Mouse (Mus musculus) right cerebral cortex, postnatal 25 days (tissue): Measurements from ENCODE around the gene Rhou.

Experiments used
- DNase-seq: peaks from one replicate; pipeline ENCODE4 v3.0.0; 2022

Rhou gene

GRCm38 (mm10) chr8:123651390-123652098 is 2.2 kb upstream of the Rhou start:
- DNase-seq: no peak

GRCm38 (mm10) chr8:123652641-123653040 is 1.1 kb upstream of the Rhou start:
- DNase-seq: no peak

GRCm38 (mm10) chr8:123653994-123654569 is 353 bp downstream of the Rhou start:
- DNase-seq: peak; percentile 64

DNA sequence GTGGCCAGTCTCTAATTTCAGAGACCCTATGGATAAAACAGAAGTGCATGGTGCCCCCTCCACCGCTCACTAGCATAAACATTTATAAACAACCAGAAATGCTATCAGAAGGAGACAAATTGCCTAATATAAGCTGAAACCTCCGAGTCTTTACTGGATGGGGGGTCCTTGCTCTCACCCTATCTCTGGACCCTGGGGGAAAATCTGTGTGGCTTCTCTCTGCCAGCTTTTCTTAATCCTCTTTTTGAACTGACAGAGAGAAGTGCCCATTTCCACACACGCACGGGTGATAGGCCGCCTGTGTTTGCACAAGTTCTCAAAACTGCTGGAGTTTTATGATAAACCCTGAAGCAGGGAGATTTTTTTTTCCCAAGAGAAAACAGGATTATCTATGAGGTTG is 1.0 kb downstream of the Rhou start:
- no peak for DNase-seq

- DNase-seq: no peak
Observed at GRCm38 (mm10) chr8:123655351-123655779, 1.6 kb downstream of the Rhou start.

GRCm38 (mm10) chr8:123657826-123658225 is 4.1 kb downstream of the Rhou start:
- no peak for DNase-seq

GRCm38 (mm10) chr8:123659469-123660057 is 5.8 kb downstream of the Rhou start:
- no peak for DNase-seq

GRCm38 (mm10) chr8:123661515-123661914 is 7.8 kb downstream of the Rhou start:
- no peak for DNase-seq

DNA sequence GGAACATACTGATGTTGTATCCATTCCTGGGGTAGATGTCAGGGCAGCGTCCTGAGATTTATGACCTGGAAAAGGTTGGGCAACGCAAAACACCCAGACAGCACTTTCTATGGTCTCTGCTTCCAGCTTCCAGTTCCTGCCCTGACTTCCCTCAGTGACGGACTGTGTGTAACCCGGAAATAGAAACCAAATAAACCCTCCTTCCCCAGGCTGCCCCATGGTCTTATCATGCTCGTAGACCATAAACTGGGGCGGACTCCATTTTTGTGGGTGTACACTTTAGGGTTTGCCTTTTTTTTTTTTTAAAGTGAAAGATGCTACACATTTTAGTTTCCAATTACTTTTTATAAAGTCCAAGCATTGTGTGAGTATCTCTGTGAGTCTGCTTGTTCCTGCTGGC is 11.9 kb downstream of the Rhou start:
- DNase-seq: no peak

GRCm38 (mm10) chr8:123666832-123667231 is 13.1 kb downstream of the Rhou start:
- DNase-seq: no peak

DNA sequence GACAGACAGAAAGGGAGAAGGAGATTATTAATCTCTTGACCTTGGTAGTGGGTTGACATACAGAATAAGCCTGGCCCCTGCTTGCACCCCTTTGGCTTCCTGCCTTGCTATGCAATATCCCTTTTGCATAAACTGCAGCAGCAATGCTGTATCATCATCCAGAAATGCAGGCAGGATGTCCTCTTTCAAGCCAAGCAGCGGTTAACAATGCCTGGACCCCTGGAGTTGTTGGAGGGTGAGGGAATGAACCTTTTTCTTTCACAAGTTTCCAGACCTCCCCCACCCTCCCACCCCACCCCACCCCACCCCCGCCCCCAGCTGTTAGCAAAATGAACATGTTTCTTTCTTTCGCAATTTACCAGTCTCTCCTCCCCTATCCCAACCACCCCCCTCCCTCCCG is 15.0 kb downstream of the Rhou start:
- DNase-seq: no peak

- no peak for DNase-seq
Observed at GRCm38 (mm10) chr8:123670766-123671165, 17.0 kb downstream of the Rhou start.

DNA sequence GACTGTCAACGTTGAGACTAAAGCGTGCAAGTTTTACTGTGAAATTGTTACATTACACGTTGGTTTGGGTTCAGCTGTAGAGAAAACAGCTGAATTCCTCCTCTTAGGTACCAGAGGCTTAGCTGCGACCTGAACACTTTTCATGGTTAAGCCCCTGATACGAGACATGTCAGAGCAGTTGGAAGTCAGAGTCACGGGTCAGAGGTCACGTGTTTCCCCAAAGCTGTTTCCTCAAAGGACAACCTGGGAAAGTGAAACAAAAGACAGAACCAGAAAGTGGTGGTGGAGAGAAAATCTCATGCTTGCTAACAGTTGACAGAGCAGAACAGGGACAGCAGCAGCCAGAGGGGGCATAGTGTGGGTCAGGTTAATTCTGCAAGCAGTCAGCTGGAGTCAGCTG is 17.7 kb downstream of the Rhou start:
- DNase-seq: no peak

GRCm38 (mm10) chr8:123672648-123673047 is 18.9 kb downstream of the Rhou start:
- DNase-seq: no peak

DNA sequence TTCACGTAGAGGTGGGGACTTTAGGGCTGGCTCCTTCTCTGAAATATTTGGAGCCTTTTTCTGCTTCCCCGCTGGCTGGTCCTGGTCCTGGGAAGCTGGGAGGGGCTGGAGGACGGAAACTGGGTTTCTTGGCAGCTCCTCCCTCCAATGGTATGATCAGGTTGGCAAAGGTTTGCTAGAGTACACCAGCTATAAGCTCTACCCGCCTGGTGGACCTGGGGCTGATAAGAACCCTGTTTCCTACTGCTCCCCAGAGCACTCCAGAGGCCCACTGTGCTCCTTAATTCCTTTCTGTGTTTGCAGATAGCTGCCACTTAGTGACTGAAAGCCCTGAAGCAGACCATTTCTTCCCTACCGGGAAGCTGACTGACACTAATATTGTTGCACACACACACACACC is 21.9 kb downstream of the Rhou start:
- no peak for DNase-seq

DNA sequence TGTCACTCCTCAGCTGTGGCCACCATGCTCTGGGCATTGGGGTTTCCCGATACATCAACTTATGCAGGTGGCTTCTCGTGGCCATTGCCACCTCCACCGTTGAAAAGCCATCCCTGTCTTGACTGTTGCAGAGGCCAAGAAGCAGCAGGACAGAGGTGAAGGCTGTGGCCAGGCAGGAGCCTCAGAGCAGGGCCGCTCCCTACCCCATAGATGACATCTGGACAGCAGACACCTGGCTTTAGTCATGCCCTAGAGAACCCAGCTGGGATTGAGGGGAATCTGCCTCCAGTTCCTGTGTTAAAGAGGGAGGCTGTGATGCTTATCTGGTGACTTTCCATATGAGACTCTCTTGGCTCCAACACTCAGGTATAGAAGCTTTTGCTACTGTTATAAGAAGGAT is 24.7 kb downstream of the Rhou start:
- no peak for DNase-seq

DNA sequence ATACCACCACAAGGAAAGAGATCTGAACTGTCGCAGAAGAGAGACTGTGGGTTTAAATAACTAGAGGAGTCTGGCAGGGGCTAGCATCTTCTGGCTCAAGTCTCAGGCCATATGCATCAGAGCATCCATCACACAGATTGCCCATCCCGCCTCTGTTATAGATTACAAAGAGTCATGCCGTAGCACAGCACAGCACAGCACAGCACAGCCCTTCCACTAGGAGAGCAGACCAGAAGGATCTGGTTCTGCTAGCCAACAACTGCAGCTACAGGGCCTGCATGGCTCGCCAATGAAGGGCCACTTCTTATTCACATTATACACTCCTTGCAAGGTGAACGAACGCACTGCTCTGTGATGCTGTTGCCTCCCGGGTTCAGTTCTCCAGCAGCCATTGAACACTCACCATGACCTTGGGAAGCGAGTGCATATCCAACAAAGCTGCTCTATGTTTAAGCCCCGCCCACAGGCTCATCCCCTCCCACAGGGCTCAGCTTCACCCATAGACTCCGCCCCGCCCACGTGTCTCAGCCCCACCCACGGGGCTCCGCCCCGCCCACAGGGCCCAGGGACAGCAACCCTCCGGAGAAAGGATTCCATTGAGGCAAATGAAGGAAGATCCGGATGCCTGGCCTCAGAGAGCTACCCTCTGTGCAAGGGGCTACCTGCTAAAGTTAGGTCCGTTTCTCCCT is 28.5 kb downstream of the Rhou start:
- DNase-seq: no peak

GRCm38 (mm10) chr8:123683321-123683720 is 29.6 kb downstream of the Rhou start:
- DNase-seq: no peak

DNA sequence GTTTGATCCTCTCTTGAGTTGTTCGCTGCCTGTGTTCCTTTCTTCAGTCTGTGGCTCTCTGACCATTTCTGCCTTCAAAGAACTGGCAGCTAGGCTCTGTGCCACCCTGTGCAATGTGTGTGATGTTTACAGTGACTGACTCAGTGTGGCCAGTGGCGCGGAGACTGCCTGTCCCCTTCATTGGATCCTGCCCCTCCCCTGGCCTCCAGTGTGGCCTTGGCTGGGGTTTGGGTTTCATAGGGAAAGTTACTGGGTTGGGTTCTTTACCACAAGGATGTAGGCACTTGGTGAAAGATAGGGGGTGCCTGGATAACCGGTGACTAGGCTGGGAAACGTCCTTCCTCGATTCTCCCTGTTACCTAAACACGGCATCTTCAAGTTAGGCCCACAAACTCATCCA is 31.1 kb downstream of the Rhou start:
- no peak for DNase-seq

- no peak for DNase-seq
Observed at GRCm38 (mm10) chr8:123685477-123685876, 31.7 kb downstream of the Rhou start.

- no peak for DNase-seq
Observed at GRCm38 (mm10) chr8:123687826-123688225, 34.1 kb downstream of the Rhou start.

GRCm38 (mm10) chr8:123692165-123692962 is 38.6 kb downstream of the Rhou start:
- no peak for DNase-seq

- DNase-seq: no peak
Observed at GRCm38 (mm10) chr8:123696167-123696566, 42.4 kb downstream of the Rhou start.
